Mouse (Mus musculus): ENCODE data around the gene Rd3. TPM values are rescaled to one million over a fixed set of nuclear protein-coding genes. Genes with fewer than 3 reads are reported as not detected.

Rd3 gene
- polyA plus RNA-seq, 1 experiment = 76.7 TPM

DNA sequence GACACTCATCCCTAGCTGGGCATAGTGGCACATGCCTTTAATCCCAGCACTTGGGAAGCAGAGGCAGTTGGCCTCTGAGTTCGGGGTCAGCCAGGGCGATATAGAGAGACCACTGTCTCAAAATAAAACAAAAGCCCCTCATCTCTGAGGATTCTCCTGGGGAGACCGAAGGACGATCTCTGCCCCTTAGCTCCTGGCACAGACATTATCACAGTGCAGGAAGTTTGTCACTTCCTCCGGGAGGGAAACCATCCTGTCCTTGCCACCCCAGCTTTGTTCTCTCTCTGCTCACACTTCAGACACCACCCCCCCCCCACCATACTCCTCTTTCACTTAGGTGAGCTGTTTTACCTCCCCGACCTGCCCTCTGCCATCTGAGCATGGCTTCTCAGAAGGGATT lies 33.5 kb upstream of the Rd3 start:
- TF ChIP-seq POLR2A (IDR thresholded peaks at IDR 0.05; ENCODE audit: control insufficient read depth, low read depth, low read length) (no peak), CTCF (IDR thresholded peaks at IDR 0.05; ENCODE audit: control insufficient read depth, insufficient read depth, insufficient replicate concordance, low read depth, low read length) (no peak)
- Histone ChIP-seq H3K36me3 (ENCODE audit: control insufficient read depth, insufficient read depth, low read length) (no peaks in the 10 kb centered on the region), H3K4me3 (ENCODE audit: control insufficient read depth, low read depth, low read length) (no peak overlapping the region), H3K27me3 (ENCODE audit: control insufficient read depth, insufficient read depth, low read length) (no peaks in the 10 kb centered on the region), H3K4me1 (ENCODE audit: control insufficient read depth, insufficient read depth, low read length) (no peaks in the 10 kb centered on the region), H3K27ac (ENCODE audit: control insufficient read depth, insufficient read depth, low read depth, low read length) (no peak overlapping the region)

DNA sequence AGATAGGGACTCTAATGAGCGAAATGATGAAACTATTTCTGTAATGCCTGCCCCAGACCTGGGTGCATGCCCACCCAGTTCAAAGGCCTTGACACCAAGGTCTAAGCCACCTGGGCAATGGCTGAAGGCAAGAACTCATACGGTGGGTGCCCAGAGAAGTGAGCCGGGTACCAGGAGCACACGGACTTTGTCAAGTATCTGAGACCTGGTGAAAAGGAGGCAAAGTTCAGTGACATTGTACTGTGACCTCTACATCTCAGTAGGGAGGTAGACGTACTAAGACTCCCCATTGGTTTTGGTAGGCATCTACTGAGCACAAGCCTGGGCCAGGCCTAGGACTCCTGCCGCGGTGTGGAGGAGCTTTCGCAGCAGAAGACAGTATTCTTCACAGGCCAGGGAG lies 31.8 kb upstream of the Rd3 start:
- no peak for TF ChIP-seq POLR2A (IDR thresholded peaks at IDR 0.05; ENCODE audit: control insufficient read depth, low read depth, low read length)
- no peak for TF ChIP-seq CTCF (IDR thresholded peaks at IDR 0.05; ENCODE audit: control insufficient read depth, insufficient read depth, insufficient replicate concordance, low read depth, low read length)
- H3K36me3 ChIP-seq (ENCODE audit: control insufficient read depth, insufficient read depth, low read length) = no peaks in the 10 kb centered on the region
- H3K27me3 ChIP-seq (ENCODE audit: control insufficient read depth, insufficient read depth, low read length) = no peaks in the 10 kb centered on the region
- H3K4me1 ChIP-seq (ENCODE audit: control insufficient read depth, insufficient read depth, low read length) = no peaks in the 10 kb centered on the region
- H3K4me3 ChIP-seq (ENCODE audit: control insufficient read depth, low read depth, low read length) = no peak overlapping the region
- no peak overlapping the region for H3K27ac ChIP-seq (ENCODE audit: control insufficient read depth, insufficient read depth, low read depth, low read length)

DNA sequence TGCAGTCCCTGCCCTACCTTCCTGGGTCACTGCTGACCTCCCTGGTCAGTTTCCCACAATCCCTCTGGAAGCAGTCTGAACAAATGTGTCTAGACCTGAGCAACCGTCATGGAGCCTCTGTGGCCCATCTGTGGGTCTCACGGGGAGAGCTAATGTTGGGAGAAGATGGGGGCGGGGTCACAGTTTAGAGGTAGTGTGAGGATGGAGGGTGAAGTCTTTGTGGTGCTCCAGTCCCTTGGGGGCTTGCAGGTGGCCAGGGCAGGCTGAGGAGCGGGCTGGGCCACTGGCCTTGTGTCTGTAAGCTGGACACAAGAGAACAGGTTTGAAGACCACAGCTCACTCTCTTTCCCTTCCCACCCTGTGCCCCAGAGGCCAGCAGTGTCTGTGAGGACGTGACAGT lies 31.4 kb upstream of the Rd3 start:
- Histone ChIP-seq H3K27ac (ENCODE audit: control insufficient read depth, insufficient read depth, low read depth, low read length) (no peak overlapping the region), H3K27me3 (ENCODE audit: control insufficient read depth, insufficient read depth, low read length) (no peaks in the 10 kb centered on the region), H3K4me3 (ENCODE audit: control insufficient read depth, low read depth, low read length) (no peak overlapping the region), H3K36me3 (ENCODE audit: control insufficient read depth, insufficient read depth, low read length) (no peaks in the 10 kb centered on the region), H3K4me1 (ENCODE audit: control insufficient read depth, insufficient read depth, low read length) (no peaks in the 10 kb centered on the region)
- TF ChIP-seq CTCF (IDR thresholded peaks at IDR 0.05; ENCODE audit: control insufficient read depth, insufficient read depth, insufficient replicate concordance, low read depth, low read length) (no peak), POLR2A (IDR thresholded peaks at IDR 0.05; ENCODE audit: control insufficient read depth, low read depth, low read length) (no peak)

DNA sequence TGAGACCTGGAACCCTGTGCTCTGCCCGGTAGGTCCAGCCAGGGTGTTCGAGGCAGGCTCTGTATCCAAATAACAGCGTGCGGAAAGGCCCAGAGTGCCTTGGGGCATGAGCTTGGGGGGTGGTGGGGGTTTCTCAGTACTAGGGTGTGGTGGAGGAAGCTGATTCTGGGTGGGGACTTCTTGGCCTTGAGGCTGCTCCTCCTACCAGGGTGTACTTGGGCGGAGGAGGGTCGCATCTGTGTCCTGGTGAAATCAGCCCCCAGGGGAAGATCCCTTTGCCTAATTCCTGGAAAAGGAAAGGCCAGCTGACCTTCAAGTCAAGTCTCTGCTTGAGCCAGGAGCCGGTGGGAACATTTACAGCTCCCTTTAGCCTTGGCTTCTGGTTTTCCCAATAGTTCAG lies 30.9 kb upstream of the Rd3 start:
- TF ChIP-seq POLR2A (IDR thresholded peaks at IDR 0.05; ENCODE audit: control insufficient read depth, low read depth, low read length) = no peak
- TF ChIP-seq CTCF (IDR thresholded peaks at IDR 0.05; ENCODE audit: control insufficient read depth, insufficient read depth, insufficient replicate concordance, low read depth, low read length) = no peak
- Histone ChIP-seq H3K27ac (ENCODE audit: control insufficient read depth, insufficient read depth, low read depth, low read length) (no peak overlapping the region), H3K27me3 (ENCODE audit: control insufficient read depth, insufficient read depth, low read length) (no peaks in the 10 kb centered on the region), H3K4me1 (ENCODE audit: control insufficient read depth, insufficient read depth, low read length) (no peaks in the 10 kb centered on the region), H3K36me3 (ENCODE audit: control insufficient read depth, insufficient read depth, low read length) (no peaks in the 10 kb centered on the region), H3K4me3 (ENCODE audit: control insufficient read depth, low read depth, low read length) (no peak overlapping the region)

DNA sequence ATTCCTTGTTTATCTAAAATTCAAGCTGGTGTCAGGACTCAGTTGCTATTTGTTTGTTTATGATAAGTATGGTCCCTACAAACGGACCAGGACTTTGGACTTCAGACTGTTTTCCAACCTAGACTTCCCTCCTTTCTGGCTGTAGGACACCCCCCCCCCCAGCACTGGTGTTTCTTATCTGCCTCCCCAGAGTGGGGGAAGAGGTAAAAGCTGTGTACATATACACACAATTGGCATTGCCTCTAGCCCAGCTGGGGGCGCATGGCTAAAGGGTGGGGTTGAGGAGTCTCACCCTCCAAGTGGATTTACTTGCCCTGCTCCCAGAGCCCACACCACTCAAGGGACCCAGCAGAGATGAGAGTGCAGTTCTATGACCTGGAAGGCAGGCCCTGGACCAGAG lies 30.3 kb upstream of the Rd3 start:
- no peaks in the 10 kb centered on the region for H3K27me3 ChIP-seq (ENCODE audit: control insufficient read depth, insufficient read depth, low read length)
- no peaks in the 10 kb centered on the region for H3K4me1 ChIP-seq (ENCODE audit: control insufficient read depth, insufficient read depth, low read length)
- no peaks in the 10 kb centered on the region for H3K36me3 ChIP-seq (ENCODE audit: control insufficient read depth, insufficient read depth, low read length)
- H3K27ac ChIP-seq (ENCODE audit: control insufficient read depth, insufficient read depth, low read depth, low read length) = no peak overlapping the region
- no peak overlapping the region for H3K4me3 ChIP-seq (ENCODE audit: control insufficient read depth, low read depth, low read length)
- TF ChIP-seq POLR2A (IDR thresholded peaks at IDR 0.05; ENCODE audit: control insufficient read depth, low read depth, low read length) = no peak
- TF ChIP-seq CTCF (IDR thresholded peaks at IDR 0.05; ENCODE audit: control insufficient read depth, insufficient read depth, insufficient replicate concordance, low read depth, low read length) = no peak

DNA sequence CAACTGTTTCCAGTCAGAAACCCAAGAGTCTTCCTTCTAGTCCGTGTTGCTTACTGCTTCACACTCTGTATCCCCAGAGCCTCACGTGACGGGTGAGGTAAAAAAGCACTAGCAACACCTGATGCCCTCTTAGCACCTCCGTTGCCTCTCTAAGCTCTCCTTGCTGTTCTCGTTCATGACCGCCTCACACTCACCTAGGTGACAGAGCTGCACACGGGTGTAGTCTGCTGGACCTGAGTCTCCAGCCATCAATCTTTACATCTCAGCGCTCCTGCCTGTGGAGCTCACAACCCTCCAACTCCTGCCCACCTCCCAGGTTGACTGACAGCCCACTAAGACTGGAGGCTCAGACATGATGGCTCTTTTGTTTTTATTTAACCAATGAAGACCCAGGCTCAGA lies 29.4 kb upstream of the Rd3 start:
- Histone ChIP-seq H3K4me1 (ENCODE audit: control insufficient read depth, insufficient read depth, low read length) (no peaks in the 10 kb centered on the region), H3K27ac (ENCODE audit: control insufficient read depth, insufficient read depth, low read depth, low read length) (no peak overlapping the region), H3K27me3 (ENCODE audit: control insufficient read depth, insufficient read depth, low read length) (no peaks in the 10 kb centered on the region), H3K4me3 (ENCODE audit: control insufficient read depth, low read depth, low read length) (no peak overlapping the region), H3K36me3 (ENCODE audit: control insufficient read depth, insufficient read depth, low read length) (no peaks in the 10 kb centered on the region)
- TF ChIP-seq CTCF (IDR thresholded peaks at IDR 0.05; ENCODE audit: control insufficient read depth, insufficient read depth, insufficient replicate concordance, low read depth, low read length) = no peak
- no peak for TF ChIP-seq POLR2A (IDR thresholded peaks at IDR 0.05; ENCODE audit: control insufficient read depth, low read depth, low read length)

DNA sequence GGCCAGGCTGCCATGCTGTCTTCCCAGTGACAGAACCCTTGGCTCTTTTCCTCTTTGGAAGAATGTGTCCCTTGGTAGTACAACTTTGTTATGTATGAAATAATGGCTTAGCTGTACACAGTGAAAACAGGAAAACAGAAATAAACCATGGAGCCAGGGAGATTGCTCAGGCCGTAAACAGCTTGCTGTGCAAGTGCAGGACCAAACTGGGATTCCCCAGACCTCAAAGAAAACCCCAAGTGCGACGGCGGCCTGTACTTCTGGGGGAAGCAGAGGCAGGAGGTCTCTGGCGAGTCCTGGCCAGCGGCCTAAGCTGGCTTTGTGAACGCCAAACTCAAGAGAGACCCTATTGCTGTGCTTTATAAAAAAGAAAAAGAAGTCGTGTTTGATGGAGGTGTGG lies 28.6 kb upstream of the Rd3 start:
- no peak overlapping the region for H3K4me3 ChIP-seq (ENCODE audit: control insufficient read depth, low read depth, low read length)
- H3K27ac ChIP-seq (ENCODE audit: control insufficient read depth, insufficient read depth, low read depth, low read length) = no peak overlapping the region
- TF ChIP-seq CTCF (IDR thresholded peaks at IDR 0.05; ENCODE audit: control insufficient read depth, insufficient read depth, insufficient replicate concordance, low read depth, low read length) = no peak
- no peak for TF ChIP-seq POLR2A (IDR thresholded peaks at IDR 0.05; ENCODE audit: control insufficient read depth, low read depth, low read length)
- no peaks in the 10 kb centered on the region for H3K4me1 ChIP-seq (ENCODE audit: control insufficient read depth, insufficient read depth, low read length)
- no peaks in the 10 kb centered on the region for H3K27me3 ChIP-seq (ENCODE audit: control insufficient read depth, insufficient read depth, low read length)
- no peaks in the 10 kb centered on the region for H3K36me3 ChIP-seq (ENCODE audit: control insufficient read depth, insufficient read depth, low read length)

DNA sequence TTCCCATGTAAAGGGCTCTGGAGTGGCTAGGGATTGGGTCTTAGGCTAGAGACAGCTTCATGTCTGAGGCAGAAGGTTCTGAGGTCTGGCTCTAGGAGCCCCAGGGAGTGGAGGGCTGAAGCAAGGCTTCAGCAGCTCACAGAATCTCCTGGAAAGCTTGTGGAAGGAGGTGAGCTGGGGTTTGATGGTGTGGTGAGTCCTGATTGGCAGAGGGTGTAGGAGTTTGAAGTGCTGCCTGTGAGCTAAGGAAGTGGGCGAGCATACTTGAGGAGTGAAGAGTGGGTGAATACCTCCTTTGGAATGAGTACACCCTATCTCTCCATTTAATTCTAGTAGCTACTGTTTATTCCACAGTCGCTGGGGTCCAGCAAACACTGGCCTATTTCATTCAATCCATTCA lies 26.6 kb upstream of the Rd3 start:
- no peaks in the 10 kb centered on the region for H3K36me3 ChIP-seq (ENCODE audit: control insufficient read depth, insufficient read depth, low read length)
- no peak overlapping the region for H3K27ac ChIP-seq (ENCODE audit: control insufficient read depth, insufficient read depth, low read depth, low read length)
- no peaks in the 10 kb centered on the region for H3K27me3 ChIP-seq (ENCODE audit: control insufficient read depth, insufficient read depth, low read length)
- TF ChIP-seq POLR2A (IDR thresholded peaks at IDR 0.05; ENCODE audit: control insufficient read depth, low read depth, low read length) (no peak), CTCF (IDR thresholded peaks at IDR 0.05; ENCODE audit: control insufficient read depth, insufficient read depth, insufficient replicate concordance, low read depth, low read length) (no peak)
- no peaks in the 10 kb centered on the region for H3K4me1 ChIP-seq (ENCODE audit: control insufficient read depth, insufficient read depth, low read length)
- H3K4me3 ChIP-seq (ENCODE audit: control insufficient read depth, low read depth, low read length) = no peak overlapping the region
